Mouse (Mus musculus) C2C12 (cell line): Measurements from ENCODE around the gene A630076J17Rik.

Source experiments
- CEBPB ChIP-seq: IDR thresholded peaks from one replicate; pipeline ENCODE4 v1.6.1; 2011; ENCODE audit warnings: low read depth, mild to moderate bottlenecking, control low read depth, moderate library complexity
- CTCF ChIP-seq: IDR thresholded peaks from one replicate; pipeline ENCODE4 v1.5.1; 2011; ENCODE audit not compliant: control insufficient read depth, insufficient read depth, insufficient read length
- FOSL1 ChIP-seq: IDR thresholded peaks from one replicate; pipeline ENCODE4 v1.8.0; 2011; ENCODE audit warnings: mild to moderate bottlenecking, low read length; ENCODE audit not compliant: poor library complexity, insufficient read depth, severe bottlenecking
- MAX ChIP-seq: IDR thresholded peaks from one replicate; pipeline ENCODE4 v1.6.1; 2011; ENCODE audit warnings: mild to moderate bottlenecking, control low read depth
- MYOD1 ChIP-seq: IDR thresholded peaks from one replicate; pipeline ENCODE4 v1.6.1; 2011; ENCODE audit warnings: low read depth; ENCODE audit not compliant: control insufficient read depth, insufficient read length
- MYOG ChIP-seq: IDR thresholded peaks from one replicate; pipeline ENCODE4 v1.6.1; 2011; ENCODE audit not compliant: control insufficient read depth, insufficient read length; ENCODE audit errors: extremely low read depth
- USF1 ChIP-seq: IDR thresholded peaks from one replicate; pipeline ENCODE4 v1.6.1; 2011; ENCODE audit warnings: low read depth, mild to moderate bottlenecking, control low read depth, moderate library complexity

DNA sequence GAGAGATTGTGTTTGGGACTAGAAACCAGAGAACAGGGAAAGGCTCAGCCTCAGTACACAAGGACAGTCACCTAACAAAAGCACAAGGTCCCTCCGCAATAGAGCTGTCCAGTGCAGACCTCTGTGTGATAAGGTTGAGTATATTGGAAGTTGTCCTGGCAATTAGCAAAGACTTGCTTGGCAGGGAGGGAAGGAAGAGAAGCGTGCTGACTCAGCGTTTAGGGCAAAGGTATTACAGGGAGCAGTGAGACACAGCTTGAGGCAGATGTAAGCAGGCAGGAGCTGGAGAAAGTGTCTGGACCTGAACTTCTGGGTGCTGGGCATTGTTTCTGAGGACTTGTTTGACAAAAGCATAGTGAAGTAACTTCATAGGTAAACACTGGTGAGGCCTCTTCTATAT is 25.6 kb downstream of the A630076J17Rik start:
- no peak for TF ChIP-seq CTCF
- TF ChIP-seq CEBPB = no peak
- TF ChIP-seq USF1 = no peak
- no peak for TF ChIP-seq MYOD1
- no peak for TF ChIP-seq MAX
- TF ChIP-seq MYOG = no peak
- TF ChIP-seq FOSL1 = no peak
